Mouse (Mus musculus) liver, adult 2 months (tissue): ENCODE measurements around the gene Epn2.

Experiments used
- CTCF ChIP-seq: fragments of 200-500 bp; IDR thresholded peaks from 2 replicates; pipeline ENCODE4 v1.5.1; 2011; ENCODE audit warnings: low read depth, low read length, control low read depth
- POLR2A ChIP-seq: fragments of 200-500 bp; IDR thresholded peaks from 2 replicates; pipeline ENCODE4 v1.6.1; 2011; ENCODE audit warnings: low read length, control low read depth; ENCODE audit not compliant: insufficient read depth; ENCODE audit errors: extremely low read depth

GRCm38 (mm10) chr11:61495528-61495927, 84.0 kb downstream of the Epn2 start:
- TF ChIP-seq CTCF = no peak
- no peak for TF ChIP-seq POLR2A
